Mouse (Mus musculus): ENCODE data around the gene Capns1.

The Capns1 gene

GRCm38 (mm10) chr7:30176474-30176873 lies 22.1 kb downstream of the Capns1 start:
- in situ Hi-C loops (cut with MboI, MseI): no loop called here

GRCm38 (mm10) chr7:30170283-30170951 lies 28.2 kb downstream of the Capns1 start:
- in situ Hi-C loops (cut with MboI, MseI): no loop called here

GRCm38 (mm10) chr7:30169583-30170282 lies 28.9 kb downstream of the Capns1 start, which contains the start of gene Zfp146:
Gene Zfp146, minus strand, starts transcription at chr7:30169750.
- in situ Hi-C loops (cut with MboI, MseI): no loop called here

- in situ Hi-C loops (cut with MboI, MseI): no loop called here
Measured at GRCm38 (mm10) chr7:30168914-30169582, 29.6 kb downstream of the Capns1 start.

DNA sequence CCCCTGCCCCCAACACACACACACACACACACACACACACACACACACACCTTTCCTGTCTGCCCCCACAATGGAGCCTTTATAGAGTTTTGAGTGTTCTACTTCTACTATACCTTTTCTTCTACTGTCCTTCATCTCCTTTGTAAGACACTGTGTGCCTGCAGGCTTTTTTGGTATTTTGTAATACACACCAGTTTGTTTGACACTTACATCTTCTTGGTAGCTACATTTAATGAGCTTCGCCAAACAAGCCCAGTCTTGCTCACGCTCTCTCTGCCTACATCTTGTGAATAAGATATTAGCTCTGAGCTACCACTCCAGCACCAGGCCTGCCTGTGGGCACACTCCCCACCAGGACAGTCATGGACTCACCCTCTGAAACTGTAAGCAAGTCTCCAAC lies 33.9 kb downstream of the Capns1 start:
- in situ Hi-C loops (cut with MboI, MseI): no loop called here

- in situ Hi-C loops (cut with MboI, MseI): no loop called here
Measured at GRCm38 (mm10) chr7:30163113-30163512, 35.5 kb downstream of the Capns1 start.

DNA sequence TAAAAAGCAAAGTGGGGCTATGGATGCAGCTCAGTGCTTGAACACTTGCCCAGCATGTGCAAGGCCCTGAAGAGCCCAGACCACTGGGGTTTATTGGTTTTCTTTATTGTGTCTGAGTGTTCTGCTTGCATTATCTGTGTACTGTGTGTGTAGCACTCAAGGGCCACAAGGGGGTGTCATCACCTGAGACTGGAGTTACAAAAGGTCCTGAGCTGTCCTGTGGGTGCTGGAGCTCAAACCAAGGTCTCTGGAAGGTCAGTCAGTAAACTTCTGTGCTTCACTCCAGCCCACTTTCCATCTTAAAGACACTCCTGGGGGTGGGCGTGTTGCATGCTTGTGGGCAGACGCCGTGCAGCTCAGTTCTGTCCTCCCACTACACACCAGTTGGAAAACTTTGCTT lies 43.1 kb downstream of the Capns1 start:
- in situ Hi-C loops (cut with MboI, MseI): no loop called here

DNA sequence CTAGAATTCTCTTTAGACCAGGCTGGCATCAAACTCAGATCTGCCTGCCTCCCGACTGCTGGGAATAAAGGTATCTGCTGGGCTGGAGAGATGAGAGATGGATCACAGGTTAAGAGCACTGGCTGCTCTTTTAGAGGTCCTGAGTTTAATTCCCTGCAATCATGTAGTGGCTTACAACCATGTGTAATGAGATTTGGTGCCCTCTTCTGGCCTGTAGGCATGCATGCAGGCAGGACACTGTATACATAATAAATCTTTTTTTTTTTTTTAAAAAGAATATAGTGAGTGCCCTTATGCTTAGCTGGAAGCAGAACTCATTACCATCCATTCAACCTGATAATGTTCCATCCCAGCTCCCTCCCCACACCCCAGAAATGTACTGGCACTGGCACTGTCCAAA lies 44.6 kb downstream of the Capns1 start:
- in situ Hi-C loops (cut with MboI, MseI): no loop called here

DNA sequence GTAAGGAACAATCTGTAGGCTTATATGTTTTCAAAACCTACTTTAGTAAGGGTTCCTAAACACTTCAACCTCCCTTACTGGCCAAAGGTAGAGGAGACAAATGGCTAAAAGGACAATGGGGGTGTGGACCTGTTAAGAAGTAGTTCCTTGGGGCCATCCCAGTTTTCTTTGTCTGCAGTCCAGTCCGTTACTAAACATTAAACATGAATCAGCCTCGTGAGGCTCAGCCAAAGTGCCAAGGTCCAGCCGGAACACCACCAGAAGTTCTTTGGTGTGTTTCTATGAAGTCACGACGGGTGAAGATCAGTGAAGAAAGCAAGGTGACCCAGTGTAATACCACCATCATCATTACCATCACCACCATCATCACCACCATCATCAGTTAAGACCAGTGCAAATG lies 51.6 kb downstream of the Capns1 start:
- in situ Hi-C loops (cut with MboI, MseI): no loop called here

GRCm38 (mm10) chr7:30143555-30144209 lies 54.9 kb downstream of the Capns1 start:
- in situ Hi-C loops (cut with MboI, MseI): no loop called here

DNA sequence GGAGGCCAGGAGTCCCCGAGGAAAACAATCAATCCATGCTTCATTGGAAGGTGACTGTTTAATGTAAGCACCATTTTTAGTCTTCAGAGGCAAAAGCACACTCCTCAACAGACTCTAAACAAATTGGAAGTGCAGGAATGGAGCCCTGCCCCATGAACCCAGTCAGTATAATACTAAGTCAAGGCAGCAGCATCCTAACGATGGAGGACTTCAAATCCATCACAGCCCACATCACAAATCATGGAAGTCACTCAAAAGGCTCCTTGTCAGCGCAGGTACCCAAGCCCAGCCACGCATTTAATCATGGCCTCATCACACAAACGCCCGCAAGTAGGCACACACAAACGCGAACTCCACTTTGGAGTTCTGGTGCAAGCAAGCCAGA lies 55.4 kb downstream of the Capns1 start:
- in situ Hi-C loops (cut with MboI, MseI): no loop called here

Measured in T-helper 1 cell (primary cell).